Mouse (Mus musculus) liver, embryonic 16.5 days (tissue): ENCODE results near the gene Tceal8. TPM values are rescaled to one million over a fixed set of nuclear protein-coding genes. Genes with fewer than 3 reads are reported as not detected.
A peak's percentile ranks its signal among the peaks of the same experiment; 100 is the strongest.

Experiments
- ATAC-seq: fragments of 200-750 bp; cut with Nextera tagmentation; 2 replicates; pipeline ENCODE4 v1.8.0; 2017; ENCODE audit warnings: low read depth, mild to moderate bottlenecking, moderate number of reproducible peaks, moderate library complexity
- H3K27ac ChIP-seq: fragments of 300-500 bp; sonication (generic); 2 replicates; pipeline ENCODE4 v1.5.1; 2014; ENCODE audit warnings: mild to moderate bottlenecking, low read length
- H3K27me3 ChIP-seq: fragments of 300-500 bp; sonication (generic); 2 replicates; pipeline ENCODE4 v1.6.1; 2014; ENCODE audit warnings: low read depth, low read length, mixed read lengths; ENCODE audit not compliant: control insufficient read depth, insufficient read depth
- H3K36me3 ChIP-seq: fragments of 300-500 bp; sonication (generic); 2 replicates; pipeline ENCODE4 v1.6.1; 2014; ENCODE audit warnings: mild to moderate bottlenecking; ENCODE audit not compliant: control insufficient read depth, insufficient read depth
- H3K4me1 ChIP-seq: fragments of 300-500 bp; sonication (generic); 2 replicates; pipeline ENCODE4 v1.6.1; 2014; ENCODE audit warnings: low read depth, low read length, mixed read lengths; ENCODE audit not compliant: control insufficient read depth
- H3K4me2 ChIP-seq: fragments of 300-500 bp; sonication (generic); 2 replicates; pipeline ENCODE4 v1.6.1; 2014; ENCODE audit warnings: low read depth, low read length, mixed read lengths
- H3K4me3 ChIP-seq: fragments of 300-500 bp; sonication (generic); 2 replicates; pipeline ENCODE4 v1.5.1; 2014; ENCODE audit warnings: low read depth, mild to moderate bottlenecking, low read length
- H3K9ac ChIP-seq: fragments of 300-500 bp; sonication (generic); 2 replicates; pipeline ENCODE4 v1.6.1; 2014; ENCODE audit warnings: low read depth, low read length
- H3K9me3 ChIP-seq: fragments of 300-500 bp; sonication (generic); replicated peaks from 2 replicates; pipeline ENCODE4 v1.6.1; 2016; ENCODE audit warnings: low read length; ENCODE audit not compliant: control insufficient read depth
- WGBS: fragments of 180-500 bp; shearing (Covaris S2); extraction: QIAGEN DNeasy Blood & Tissue Kit; methylation state at CpG from one replicate; pipeline ENCODE4 v1.1.7; 2014; ENCODE audit not compliant: insufficient replicate concordance; 5-methylcytosine and 5-hydroxymethylcytosine counted together
- polyA plus RNA-seq: library from polyadenylated mRNA; unstranded; fragments of >200 nt; fragmentation: Nextera tagmentation; extraction: Ambion mirVana; gene quantifications from 2 replicates; pipeline ENCODE4 v1.2.1, GENCODE M21; 2015

Gene Tceal8
- polyA plus RNA-seq, 1 experiment from 2014 or later, result 170 TPM

DNA sequence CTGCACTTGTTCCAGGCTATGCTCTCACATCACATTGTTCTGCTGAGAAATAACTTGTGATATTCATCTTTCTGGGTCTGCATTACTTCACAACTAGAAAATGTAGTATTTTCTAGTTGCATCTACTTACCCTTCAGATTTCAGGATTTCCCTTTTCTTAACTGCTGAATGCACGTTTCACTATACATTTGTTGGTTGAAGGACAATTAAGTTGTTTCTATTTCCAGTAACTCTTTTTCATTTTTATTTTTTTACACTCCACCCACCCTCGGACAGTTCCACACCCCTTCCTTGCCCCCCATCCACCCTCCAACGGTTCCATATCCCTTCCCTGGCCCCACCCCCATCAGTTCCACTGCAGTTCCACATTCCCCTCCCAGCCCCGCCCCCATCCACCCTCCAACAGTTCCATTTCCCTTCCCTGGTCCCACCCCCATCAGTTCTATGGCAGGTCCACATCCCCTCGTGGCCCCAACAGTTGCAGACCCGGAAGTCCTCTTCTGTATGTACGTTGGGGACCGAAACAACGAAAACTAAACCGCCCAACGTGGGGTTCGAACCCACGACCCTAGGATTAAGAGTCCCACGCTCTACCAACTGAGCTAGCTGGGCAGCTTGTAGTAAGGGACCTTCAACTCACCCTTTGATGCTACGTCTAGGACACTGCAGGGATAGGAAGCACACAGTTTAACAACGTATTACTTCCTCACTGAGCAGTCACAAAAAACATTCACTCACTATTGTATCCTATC is 23.2 kb upstream of the Tceal8 start:
- 61% methylated on average over 16 of the region's 16 CpGs for WGBS
- Histone ChIP-seq H3K4me2 (no peak overlapping the region), H3K9me3 (no peaks in the 10 kb centered on the region)

DNA sequence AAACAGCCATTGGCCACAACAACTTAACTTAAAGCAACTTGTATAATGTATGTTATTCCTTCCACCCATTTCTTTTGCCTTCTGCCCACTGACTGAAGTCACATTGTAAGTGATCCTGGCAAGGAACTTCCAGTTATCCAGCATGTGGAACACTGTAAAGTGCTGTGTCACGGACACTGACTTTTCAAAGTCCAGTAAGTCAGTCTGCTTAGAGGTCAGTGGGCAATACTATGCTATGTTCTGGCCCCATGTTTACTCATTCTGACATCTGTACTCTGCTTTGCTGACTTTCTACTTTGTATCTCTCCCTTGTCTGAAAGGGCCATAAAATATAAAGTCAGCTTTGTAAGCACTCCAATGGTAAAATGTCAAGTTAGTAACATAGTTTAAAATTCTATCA is 11.0 kb upstream of the Tceal8 start:
- Histone ChIP-seq H3K9me3 (no peaks in the 10 kb centered on the region), H3K4me2 (no peak overlapping the region), H3K4me3 (no peak overlapping the region), H3K9ac (no peak overlapping the region), H3K36me3 (no peaks in the 10 kb centered on the region), H3K27me3 (no peaks in the 10 kb centered on the region), H3K4me1 (no peaks in the 10 kb centered on the region), H3K27ac (no peak overlapping the region)
- WGBS, result 29% methylated on average over 1 of the region's 1 CpGs
- peak; percentile 68 for ATAC-seq

More for the DNA sequence above, 23.2 kb upstream of the Tceal8 start:
- no peaks in the 10 kb centered on the region for H3K4me1 ChIP-seq
- no peak for ATAC-seq
- no peaks in the 10 kb centered on the region; the same call in 1 of the 2 replicates for H3K27me3 ChIP-seq
- no peak overlapping the region for H3K4me3 ChIP-seq
- no peak overlapping the region for H3K27ac ChIP-seq
- no peaks in the 10 kb centered on the region for H3K36me3 ChIP-seq
- no peak overlapping the region for H3K9ac ChIP-seq

DNA sequence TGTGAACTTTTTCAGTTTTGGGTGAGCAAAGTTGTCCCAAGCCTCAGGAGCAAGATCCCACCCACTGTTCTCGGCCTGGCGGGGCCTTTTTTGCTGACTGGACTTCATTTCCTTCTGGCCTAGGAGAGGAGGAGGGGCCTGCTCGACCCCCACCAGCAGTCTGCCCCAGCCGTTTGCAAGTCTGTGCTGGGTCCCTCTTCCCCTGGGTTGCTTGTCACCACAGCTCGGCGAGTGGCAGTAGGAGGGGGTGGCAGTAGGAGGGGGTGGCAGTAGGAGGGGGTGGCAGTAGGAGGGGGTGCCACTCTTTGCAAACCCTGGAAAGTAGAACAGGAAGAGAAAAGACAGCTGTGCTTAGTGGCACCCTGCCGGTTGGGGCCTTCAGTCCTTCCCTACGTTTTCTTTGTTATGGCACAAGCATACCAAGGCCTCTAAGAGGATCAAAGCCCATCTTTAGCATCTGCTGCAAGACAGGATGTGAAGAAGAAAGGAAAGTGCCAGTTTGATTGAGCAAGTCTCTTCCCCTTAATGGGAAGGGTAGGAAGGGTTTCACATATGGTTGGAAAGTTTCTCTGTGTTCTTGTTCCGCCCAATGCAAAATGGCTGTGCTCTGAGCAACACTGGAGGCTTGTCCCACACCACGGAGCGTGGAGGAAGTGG is 8.9 kb upstream of the Tceal8 start:
- Histone ChIP-seq H3K36me3 (no peaks in the 10 kb centered on the region), H3K27ac (no peak overlapping the region), H3K4me2 (no peak overlapping the region), H3K27me3 (no peaks in the 10 kb centered on the region), H3K9me3 (no peaks in the 10 kb centered on the region), H3K9ac (no peak overlapping the region), H3K4me3 (no peak overlapping the region), H3K4me1 (no peaks in the 10 kb centered on the region)
- no peak for ATAC-seq
- 19% methylated on average over 11 of the region's 11 CpGs for WGBS

DNA sequence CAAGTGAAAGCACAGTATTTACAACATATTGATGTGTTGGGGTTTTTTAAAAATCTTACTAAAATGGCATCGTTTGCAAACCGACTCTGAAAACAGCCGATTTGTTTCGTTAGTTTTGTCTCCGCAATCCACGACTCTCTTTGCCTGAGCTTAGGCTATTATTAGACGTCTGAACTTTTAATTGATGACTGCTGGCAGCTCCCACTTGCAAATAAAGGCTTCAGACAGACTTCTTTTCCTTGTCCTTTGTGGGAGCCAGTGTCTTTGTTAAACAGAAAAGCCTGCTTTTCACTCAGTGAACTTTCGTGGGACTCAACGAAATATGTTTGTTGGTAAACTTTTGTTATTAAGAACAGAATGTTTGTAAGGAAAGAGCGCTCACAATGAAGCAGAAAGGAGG is 644 bp upstream of the Tceal8 start:
- no peak overlapping the region for H3K27ac ChIP-seq
- no peaks in the 10 kb centered on the region; the same call in 1 of the 2 replicates for H3K36me3 ChIP-seq
- H3K27me3 ChIP-seq, result no peaks in the 10 kb centered on the region
- WGBS, result 30% methylated on average over 10 of the region's 10 CpGs
- peak overlapping the region; percentile 73 for H3K4me3 ChIP-seq
- ATAC-seq, result no peak
- H3K4me1 ChIP-seq, result no peaks in the 10 kb centered on the region; the same call in 1 of the 2 replicates
- peak overlapping the region; percentile 59 for H3K4me2 ChIP-seq
- no peaks in the 10 kb centered on the region for H3K9me3 ChIP-seq
- no peak overlapping the region for H3K9ac ChIP-seq

DNA sequence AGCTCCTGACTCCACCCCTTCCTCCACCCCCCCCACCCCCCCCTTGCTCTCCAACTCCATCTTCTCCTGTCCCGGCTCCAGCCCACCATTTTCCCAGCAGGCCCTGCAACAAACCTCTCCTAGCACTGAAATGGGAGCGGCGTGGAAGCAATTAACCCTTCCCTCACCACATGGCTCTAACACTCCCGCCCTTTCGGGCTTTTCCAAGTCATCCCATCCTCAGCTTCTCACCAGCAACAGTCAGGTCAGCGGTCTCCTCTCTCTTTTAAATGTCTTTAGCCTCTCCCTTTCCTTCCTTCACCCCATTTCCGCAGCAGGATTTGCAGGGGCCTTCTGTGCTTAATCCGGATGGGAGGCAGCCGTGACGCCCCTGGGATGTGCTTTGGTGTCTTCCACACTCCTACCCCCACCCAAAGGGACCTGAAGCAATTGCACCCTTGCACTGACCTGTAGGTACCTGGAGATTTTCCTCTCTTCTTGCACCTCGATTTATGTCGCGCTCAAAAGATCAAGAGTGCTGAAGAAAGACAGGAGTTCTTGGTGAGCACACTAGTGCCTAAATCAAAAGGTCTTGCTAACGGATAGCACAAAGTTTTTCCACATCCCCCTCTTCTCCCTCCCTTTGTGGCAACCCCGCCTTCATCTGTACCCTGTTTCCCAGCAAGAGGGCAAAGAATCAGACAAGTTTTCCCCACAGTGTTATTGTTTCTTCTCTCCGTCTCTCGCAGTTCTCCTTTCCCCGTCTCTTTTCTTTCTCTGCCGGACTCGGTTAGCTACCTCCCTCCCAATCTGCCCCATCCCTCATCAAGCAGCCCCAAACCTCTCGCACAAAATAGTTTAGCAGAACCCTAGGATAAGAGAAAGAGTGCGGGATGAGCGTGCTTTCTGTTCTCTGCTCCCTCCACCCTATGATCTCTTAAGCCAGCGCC is 689 bp downstream of the Tceal8 start:
- Histone ChIP-seq H3K36me3 (no peaks in the 10 kb centered on the region; the same call in 1 of the 2 replicates), H3K4me3 (peak overlapping the region; percentile 73), H3K4me2 (peak overlapping the region; percentile 59), H3K9me3 (no peaks in the 10 kb centered on the region), H3K4me1 (no peaks in the 10 kb centered on the region; the same call in 1 of the 2 replicates), H3K27ac (peak overlapping the region; percentile 84), H3K27me3 (no peaks in the 10 kb centered on the region), H3K9ac (peak overlapping the region; percentile 67)
- peak; percentile 65 for ATAC-seq
- WGBS, result 16% methylated on average over 24 of the region's 24 CpGs

DNA sequence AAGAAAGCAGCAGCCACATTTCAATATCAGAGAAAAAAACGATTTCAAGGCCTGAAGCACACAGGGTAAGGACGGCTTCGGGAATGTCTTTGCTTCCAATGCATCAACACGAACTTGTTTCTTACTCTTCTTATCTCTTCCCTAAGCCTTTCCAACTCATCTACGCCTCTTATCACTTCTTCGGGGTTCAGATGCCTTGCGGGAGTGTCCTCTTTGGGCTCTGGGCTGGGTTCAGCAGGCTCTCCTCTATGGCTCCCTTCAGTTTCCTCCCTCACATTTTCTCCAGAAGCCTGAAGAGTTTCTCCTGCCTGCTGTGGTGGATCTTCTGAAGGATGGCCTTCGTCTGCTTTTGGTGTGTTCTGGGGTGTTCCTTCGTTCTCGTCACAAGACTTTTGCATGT is 1.5 kb downstream of the Tceal8 start:
- H3K4me2 ChIP-seq, result peak overlapping the region; percentile 59
- peak overlapping the region; percentile 84 for H3K27ac ChIP-seq
- peak overlapping the region; percentile 73 for H3K4me3 ChIP-seq
- peak overlapping the region; percentile 45; the same call in 1 of the 2 replicates for H3K9ac ChIP-seq
- no peaks in the 10 kb centered on the region; the same call in 1 of the 2 replicates for H3K4me1 ChIP-seq
- no peaks in the 10 kb centered on the region for H3K27me3 ChIP-seq
- no peaks in the 10 kb centered on the region; the same call in 1 of the 2 replicates for H3K36me3 ChIP-seq
- ATAC-seq, result peak; percentile 79
- no peaks in the 10 kb centered on the region for H3K9me3 ChIP-seq
- WGBS, result 32% methylated on average over 10 of the region's 10 CpGs

DNA sequence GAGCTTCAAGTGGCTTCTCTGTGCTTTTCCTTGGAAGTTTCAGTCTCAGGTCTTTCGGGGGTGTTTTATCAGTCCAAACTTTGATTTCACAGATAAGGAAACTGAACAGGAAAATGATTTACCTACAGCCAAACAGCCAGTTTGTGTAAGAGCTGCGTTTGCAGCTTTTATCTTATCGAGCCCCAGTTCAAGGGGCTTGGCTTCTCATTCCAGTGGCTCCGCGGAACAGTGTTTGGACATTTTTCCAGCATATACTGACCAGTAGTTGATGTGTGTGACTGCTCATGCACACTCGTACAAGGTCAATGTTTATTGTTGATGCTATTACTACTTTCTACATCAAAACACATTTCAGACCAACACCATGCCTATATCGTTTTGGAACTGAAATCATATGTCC is 27.9 kb downstream of the Tceal8 start:
- H3K4me1 ChIP-seq, result no peaks in the 10 kb centered on the region; the same call in 1 of the 2 replicates
- H3K27me3 ChIP-seq, result no peaks in the 10 kb centered on the region
- no peaks in the 10 kb centered on the region for H3K9me3 ChIP-seq
- WGBS, result 50% methylated on average over 7 of the region's 7 CpGs
- H3K36me3 ChIP-seq, result no peaks in the 10 kb centered on the region
- H3K27ac ChIP-seq, result no peak overlapping the region
- H3K9ac ChIP-seq, result no peak overlapping the region
- no peak for ATAC-seq
- no peak overlapping the region for H3K4me3 ChIP-seq
- no peak overlapping the region for H3K4me2 ChIP-seq

DNA sequence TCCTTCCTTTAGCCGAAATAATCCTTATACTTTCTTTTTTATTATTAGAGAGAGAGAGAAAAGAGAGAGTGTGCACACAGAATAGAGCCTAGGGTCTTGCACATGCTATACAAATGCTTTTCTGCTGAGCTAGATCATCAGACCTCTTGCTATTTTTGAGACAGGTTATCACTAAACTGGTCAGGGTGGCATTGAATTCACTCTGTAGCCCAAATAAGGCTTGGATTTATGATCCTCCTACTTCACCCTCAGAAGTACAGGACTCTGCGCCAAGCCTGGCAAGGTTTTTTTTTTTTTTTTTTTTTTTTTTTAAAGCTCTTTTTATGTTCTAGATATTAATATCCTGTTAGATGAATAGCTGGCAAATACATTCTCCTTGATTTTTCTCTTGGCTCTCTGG is 28.4 kb downstream of the Tceal8 start:
- Histone ChIP-seq H3K27ac (no peak overlapping the region), H3K27me3 (no peaks in the 10 kb centered on the region), H3K4me1 (no peaks in the 10 kb centered on the region; the same call in 1 of the 2 replicates), H3K9me3 (no peaks in the 10 kb centered on the region), H3K4me3 (no peak overlapping the region), H3K36me3 (no peaks in the 10 kb centered on the region), H3K4me2 (no peak overlapping the region), H3K9ac (no peak overlapping the region)
- 59% methylated on average over 2 of the region's 2 CpGs for WGBS
- no peak for ATAC-seq
